1 mouse cellular context compared by ENCODE assay signal in the genomic region with DNA sequence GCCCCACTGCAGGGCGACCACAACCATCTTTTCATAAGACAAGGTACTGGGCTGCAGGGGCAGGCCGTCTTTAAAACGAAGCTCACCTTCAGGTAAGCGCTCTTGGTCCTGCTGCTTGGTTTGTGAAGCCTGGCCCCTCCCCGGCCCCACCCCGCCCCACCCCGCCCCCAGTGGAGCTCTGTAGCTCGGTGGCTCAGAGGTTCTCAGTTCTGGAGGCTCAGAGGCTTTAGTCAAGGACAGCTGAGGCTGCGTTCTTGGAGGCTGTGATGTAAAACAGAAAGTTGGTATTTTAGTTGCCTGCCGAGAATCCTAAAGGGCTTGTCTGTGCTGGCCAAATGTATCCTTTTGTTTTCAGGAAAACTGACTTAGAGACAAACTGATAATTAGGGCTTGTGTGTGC.
TF ChIP-seq lines count a peak whose summit lies in the region.

No protein-coding gene starts in this region.

TF ChIP-seq in CH12.LX, 34 proteins besides CTCF, POLR2A, EP300 and RAD21:
- no peak for TF ChIP-seq UBTF (IDR thresholded peaks at IDR 0.05; ENCODE audit: low read depth, low read length)
- no peak for TF ChIP-seq POLR2AphosphoS2 (IDR thresholded peaks at IDR 0.05; ENCODE audit: low read depth, low read length)
- TF ChIP-seq KAT2A (IDR thresholded peaks at IDR 0.05; ENCODE audit: insufficient replicate concordance, low read length) = no peak
- TF ChIP-seq ELF1 (IDR thresholded peaks at IDR 0.05; ENCODE audit: low read depth, low read length) = no peak
- no peak for TF ChIP-seq MXI1 (IDR thresholded peaks at IDR 0.05; ENCODE audit: low read depth, low read length)
- no peak for TF ChIP-seq PAX5 (IDR thresholded peaks at IDR 0.05; ENCODE audit: low read length)
- no peak for TF ChIP-seq TBP (conservative IDR thresholded peaks at IDR 0.05; ENCODE audit: low read depth, low read length)
- no peak for TF ChIP-seq CHD2 (IDR thresholded peaks at IDR 0.05; ENCODE audit: low read length)
- TF ChIP-seq SMC3 (IDR thresholded peaks at IDR 0.05; ENCODE audit: low read depth, low read length) = no peak
- TF ChIP-seq ZKSCAN1 (IDR thresholded peaks at IDR 0.05; ENCODE audit: borderline replicate concordance, low read depth, low read length) = no peak
- no peak for TF ChIP-seq SIN3A (IDR thresholded peaks at IDR 0.05; ENCODE audit: low read length)
- TF ChIP-seq CHD1 (IDR thresholded peaks at IDR 0.05; ENCODE audit: low read depth, low read length) = no peak
- no peak for TF ChIP-seq ZC3H11A (IDR thresholded peaks at IDR 0.05; ENCODE audit: low read depth, low read length)
